Mouse (Mus musculus): Measurements from ENCODE around the gene Olfr126. TPM values are rescaled to one million over a fixed set of nuclear protein-coding genes. Genes with fewer than 3 reads are reported as not detected.

Olfr126 gene
- polyA plus RNA-seq (2012; ENCODE audit: insufficient read depth, insufficient read length, missing spikeins) = not detected in 2 replicates

DNA sequence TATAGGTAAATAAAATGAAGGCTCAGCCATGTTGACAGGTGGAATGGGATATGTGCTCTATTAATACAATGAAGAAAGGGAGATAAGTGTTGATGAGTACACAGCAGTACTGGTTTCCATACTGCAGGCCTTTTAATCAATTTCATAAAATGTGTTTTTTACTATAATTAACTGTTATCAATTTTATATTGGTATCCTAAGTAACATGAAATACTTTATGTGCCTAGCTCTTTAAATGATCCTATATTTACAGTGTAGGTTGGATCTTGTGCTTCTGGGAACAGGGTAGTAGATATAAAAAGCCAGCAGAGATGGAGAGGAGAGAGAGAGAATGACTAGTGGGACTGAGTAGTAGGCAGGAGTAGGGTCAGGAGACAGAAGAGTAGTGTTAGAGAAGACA, at the start of gene Olfr126:
Olfr126 (plus strand) TSS at position 301 of the 400 bp plus-strand sequence.
- TF ChIP-seq CTCF (IDR thresholded peaks at IDR 0.05; ENCODE audit: low read depth, low read length) (no peak), POLR2A (IDR thresholded peaks at IDR 0.05; ENCODE audit: borderline replicate concordance, low read depth, low read length) (no peak)
- no peak within 1 kb of the TSS for H3K4me3 ChIP-seq (ENCODE audit: insufficient read depth, low read length)
- H3K27ac ChIP-seq (ENCODE audit: insufficient read depth, low read depth, low read length) = no peak within 1 kb of the TSS
- H3K4me1 ChIP-seq (ENCODE audit: control insufficient read depth, insufficient read depth, low read length) = no peaks in the 10 kb centered on the region

DNA sequence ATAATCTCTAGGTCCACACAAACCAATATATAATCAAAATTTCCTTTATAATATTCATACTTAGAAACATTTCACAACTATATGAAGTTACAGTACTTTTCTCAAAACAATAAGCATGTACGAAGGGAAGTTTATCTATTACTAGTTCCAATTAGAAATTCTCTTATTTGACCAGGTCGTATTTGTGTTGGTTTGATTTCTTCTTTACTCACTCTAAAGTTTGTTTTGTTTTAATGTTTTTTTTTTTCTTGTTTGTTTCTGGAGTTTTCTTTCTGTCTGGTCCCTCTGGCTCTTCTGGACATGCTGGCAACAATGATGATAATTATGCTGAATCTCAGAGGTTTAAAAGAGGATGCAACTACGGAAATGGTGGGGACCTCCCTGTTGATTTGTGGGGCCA, 47.7 kb upstream of the Olfr126 start, which contains the start of gene Olfr124:
Olfr124 (plus strand) TSS at position 301 of the 400 bp plus-strand sequence.
- Histone ChIP-seq H3K4me3 (ENCODE audit: insufficient read depth, low read length) (no peak within 1 kb of the TSS), H3K4me1 (ENCODE audit: control insufficient read depth, insufficient read depth, low read length) (no peaks in the 10 kb centered on the region), H3K27ac (ENCODE audit: insufficient read depth, low read depth, low read length) (no peak within 1 kb of the TSS)
- TF ChIP-seq POLR2A (IDR thresholded peaks at IDR 0.05; ENCODE audit: borderline replicate concordance, low read depth, low read length) (no peak), CTCF (IDR thresholded peaks at IDR 0.05; ENCODE audit: low read depth, low read length) (no peak)

DNA sequence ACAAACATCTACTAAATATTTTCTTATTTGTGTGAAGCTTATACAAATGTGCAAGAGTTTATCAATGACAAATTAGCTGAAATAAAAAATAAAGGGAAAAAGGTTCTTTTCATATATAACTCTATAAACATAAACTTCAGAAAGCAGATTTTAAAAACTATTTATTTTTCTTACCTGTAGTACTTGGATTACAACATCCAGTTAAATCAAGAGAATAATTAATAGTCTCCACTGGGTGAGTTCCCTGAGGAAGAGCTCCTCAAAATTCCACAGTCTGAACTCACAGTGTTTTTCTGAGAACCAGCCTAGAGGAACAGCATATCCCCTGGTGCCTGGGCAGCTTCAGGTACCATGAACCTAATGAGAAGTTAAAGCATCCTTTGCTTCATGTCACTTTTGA, 14.6 kb upstream of the Olfr126 start, which contains the start of gene Olfr125:
Olfr125 (plus strand) TSS at position 301 of the 400 bp plus-strand sequence.
- Histone ChIP-seq H3K4me3 (ENCODE audit: insufficient read depth, low read length) (no peak within 1 kb of the TSS), H3K4me1 (ENCODE audit: control insufficient read depth, insufficient read depth, low read length) (no peaks in the 10 kb centered on the region), H3K27ac (ENCODE audit: insufficient read depth, low read depth, low read length) (no peak within 1 kb of the TSS)
- TF ChIP-seq CTCF (IDR thresholded peaks at IDR 0.05; ENCODE audit: low read depth, low read length) (no peak), POLR2A (IDR thresholded peaks at IDR 0.05; ENCODE audit: borderline replicate concordance, low read depth, low read length) (no peak)

DNA sequence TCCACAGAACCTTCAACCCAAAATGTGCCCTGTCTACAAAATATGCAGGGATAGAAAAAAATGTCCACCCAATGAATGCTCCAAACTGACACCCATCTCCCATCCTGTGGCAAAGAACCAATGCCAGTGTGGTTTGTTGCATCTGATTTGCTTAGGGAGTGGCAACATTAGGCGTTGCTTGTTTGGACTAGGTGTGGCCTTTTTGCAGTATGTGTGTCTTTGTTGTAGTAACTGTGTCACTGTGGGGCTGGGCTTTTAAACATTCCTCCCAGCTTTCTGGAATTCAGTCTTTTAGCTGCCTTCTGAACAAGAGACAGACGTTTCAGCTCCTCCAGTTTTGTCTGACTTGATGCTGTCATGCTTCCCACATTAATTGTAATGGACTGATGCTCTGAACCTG, 16.6 kb downstream of the Olfr126 start:
- Histone ChIP-seq H3K27ac (ENCODE audit: insufficient read depth, low read depth, low read length) (no peak overlapping the region), H3K4me1 (ENCODE audit: control insufficient read depth, insufficient read depth, low read length) (no peaks in the 10 kb centered on the region), H3K4me3 (ENCODE audit: insufficient read depth, low read length) (no peak overlapping the region)
- TF ChIP-seq CTCF (IDR thresholded peaks at IDR 0.05; ENCODE audit: low read depth, low read length) (no peak), POLR2A (IDR thresholded peaks at IDR 0.05; ENCODE audit: borderline replicate concordance, low read depth, low read length) (no peak)

DNA sequence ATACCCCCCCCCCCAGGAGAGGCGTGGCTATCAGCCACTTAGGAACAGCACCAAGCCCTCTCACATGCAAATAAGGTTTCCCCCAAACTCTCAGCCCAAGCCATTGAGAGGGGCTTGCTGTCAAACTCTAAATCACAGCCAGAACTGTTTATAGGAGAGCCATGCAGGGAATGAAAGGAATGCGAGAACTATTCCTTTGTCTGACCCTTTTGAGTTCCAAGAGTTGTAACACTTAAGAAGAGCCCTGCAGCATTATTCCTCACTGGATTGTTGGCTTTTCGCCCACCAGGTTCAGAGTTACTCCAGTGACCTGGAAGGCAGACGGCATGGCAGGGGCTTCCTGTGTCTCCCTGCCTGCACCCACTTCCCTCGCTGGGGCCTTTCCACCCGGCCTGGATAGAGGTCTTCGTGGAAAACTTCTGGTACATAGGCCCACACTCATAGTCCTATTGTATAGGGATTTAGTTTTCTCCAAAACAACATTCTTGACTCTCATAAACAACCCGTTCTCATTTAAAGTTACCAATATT, 22.5 kb downstream of the Olfr126 start:
- no peak for TF ChIP-seq POLR2A (IDR thresholded peaks at IDR 0.05; ENCODE audit: borderline replicate concordance, low read depth, low read length)
- no peak for TF ChIP-seq CTCF (IDR thresholded peaks at IDR 0.05; ENCODE audit: low read depth, low read length)
- Histone ChIP-seq H3K4me1 (ENCODE audit: control insufficient read depth, insufficient read depth, low read length) (no peaks in the 10 kb centered on the region), H3K4me3 (ENCODE audit: insufficient read depth, low read length) (no peak overlapping the region)

DNA sequence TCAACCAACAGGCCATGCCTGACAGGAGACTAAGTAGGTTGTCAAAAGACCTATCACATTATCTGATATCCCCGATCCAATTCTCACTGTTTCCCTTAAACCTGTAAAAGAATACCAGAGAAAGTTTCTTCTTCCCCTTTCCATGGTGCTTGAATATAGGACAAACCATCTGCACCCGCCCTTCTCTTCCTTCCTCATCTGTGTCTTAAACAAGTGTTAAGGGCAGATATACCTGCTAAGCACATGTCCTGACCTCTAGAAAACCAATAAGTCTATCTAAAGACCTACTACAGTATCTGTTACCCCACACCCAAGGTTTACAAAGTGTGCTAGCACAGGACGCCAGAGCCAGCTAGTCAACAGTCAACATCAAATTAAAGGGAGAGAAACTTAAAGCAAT, 26.5 kb downstream of the Olfr126 start:
- TF ChIP-seq CTCF (IDR thresholded peaks at IDR 0.05; ENCODE audit: low read depth, low read length) (no peak), POLR2A (IDR thresholded peaks at IDR 0.05; ENCODE audit: borderline replicate concordance, low read depth, low read length) (no peak)

More for the DNA sequence above, 22.5 kb downstream of the Olfr126 start:
- H3K27ac ChIP-seq (ENCODE audit: insufficient read depth, low read depth, low read length) = no peak overlapping the region

DNA sequence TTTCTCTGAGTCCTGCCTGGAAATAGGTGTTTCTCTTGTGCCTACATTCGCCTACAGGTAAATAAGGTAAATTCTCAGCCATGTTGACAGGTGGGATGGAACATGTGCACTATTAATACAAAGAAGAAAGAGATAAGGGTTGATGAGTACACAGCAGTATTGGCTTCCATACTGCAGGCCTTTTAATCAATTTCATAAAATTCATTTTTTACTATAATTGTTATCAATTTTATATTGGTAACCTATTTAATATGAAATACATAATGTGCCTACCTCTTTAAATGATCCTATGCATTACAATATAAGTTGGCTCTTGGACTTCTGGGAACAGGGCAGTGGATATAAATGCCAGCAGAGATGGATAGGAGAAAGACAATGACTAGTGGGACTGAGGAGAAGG, 52.9 kb downstream of the Olfr126 start, which contains the start of gene Olfr127:
Olfr127 (plus strand) TSS at position 301 of the 400 bp plus-strand sequence.
- no peaks in the 10 kb centered on the region for H3K4me1 ChIP-seq (ENCODE audit: control insufficient read depth, insufficient read depth, low read length)
- TF ChIP-seq POLR2A (IDR thresholded peaks at IDR 0.05; ENCODE audit: borderline replicate concordance, low read depth, low read length) (no peak), CTCF (IDR thresholded peaks at IDR 0.05; ENCODE audit: low read depth, low read length) (no peak)
- no peak within 1 kb of the TSS for H3K27ac ChIP-seq (ENCODE audit: insufficient read depth, low read depth, low read length)
- no peak within 1 kb of the TSS for H3K4me3 ChIP-seq (ENCODE audit: insufficient read depth, low read length)

More for the DNA sequence above, 26.5 kb downstream of the Olfr126 start:
- Histone ChIP-seq H3K4me1 (ENCODE audit: control insufficient read depth, insufficient read depth, low read length) (no peaks in the 10 kb centered on the region), H3K27ac (ENCODE audit: insufficient read depth, low read depth, low read length) (no peak overlapping the region), H3K4me3 (ENCODE audit: insufficient read depth, low read length) (no peak overlapping the region)

Other genes with a start within 250 kb of the Olfr126 start
- not detected in 2 replicates for gene Olfr115, start 220.4 kb upstream of the Olfr126 start, polyA plus RNA-seq (2012; ENCODE audit: insufficient read depth, insufficient read length, missing spikeins)
- not detected in 2 replicates for gene Olfr116, start 220.3 kb upstream of the Olfr126 start, polyA plus RNA-seq (2012; ENCODE audit: insufficient read depth, insufficient read length, missing spikeins)
- gene Olfr117, start 183.7 kb upstream of the Olfr126 start, polyA plus RNA-seq (2012; ENCODE audit: insufficient read depth, insufficient read length, missing spikeins) = 0.25 TPM in 1 of 2 replicates, not detected in the other
- not detected in 2 replicates for gene Olfr118, start 180.5 kb upstream of the Olfr126 start, polyA plus RNA-seq (2012; ENCODE audit: insufficient read depth, insufficient read length, missing spikeins)
- gene Olfr119, start 150.9 kb upstream of the Olfr126 start, polyA plus RNA-seq (2012; ENCODE audit: insufficient read depth, insufficient read length, missing spikeins) = not detected in 2 replicates
- not detected in 2 replicates for gene Olfr120, start 125.7 kb upstream of the Olfr126 start, polyA plus RNA-seq (2012; ENCODE audit: insufficient read depth, insufficient read length, missing spikeins)
- gene Olfr121, start 98.6 kb upstream of the Olfr126 start, polyA plus RNA-seq (2012; ENCODE audit: insufficient read depth, insufficient read length, missing spikeins) = not detected in 2 replicates
- gene Olfr122, start 78.9 kb upstream of the Olfr126 start, polyA plus RNA-seq (2012; ENCODE audit: insufficient read depth, insufficient read length, missing spikeins) = not detected in 2 replicates
- gene Olfr123, start 54.0 kb upstream of the Olfr126 start, polyA plus RNA-seq (2012; ENCODE audit: insufficient read depth, insufficient read length, missing spikeins) = not detected in 2 replicates
- gene Olfr124, start 47.6 kb upstream of the Olfr126 start, polyA plus RNA-seq (2012; ENCODE audit: insufficient read depth, insufficient read length, missing spikeins) = not detected in 2 replicates
- gene Olfr125, start 14.5 kb upstream of the Olfr126 start, polyA plus RNA-seq (2012; ENCODE audit: insufficient read depth, insufficient read length, missing spikeins) = not detected in 2 replicates
- gene Olfr127, start 53.0 kb downstream of the Olfr126 start, polyA plus RNA-seq (2012; ENCODE audit: insufficient read depth, insufficient read length, missing spikeins) = not detected in 2 replicates
- not detected in 2 replicates for gene Olfr128, start 73.1 kb downstream of the Olfr126 start, polyA plus RNA-seq (2012; ENCODE audit: insufficient read depth, insufficient read length, missing spikeins)
- gene Olfr761, start 105.6 kb downstream of the Olfr126 start, polyA plus RNA-seq (2012; ENCODE audit: insufficient read depth, insufficient read length, missing spikeins) = not detected in 2 replicates
- gene Olfr129, start 212.6 kb downstream of the Olfr126 start, polyA plus RNA-seq (2012; ENCODE audit: insufficient read depth, insufficient read length, missing spikeins) = not detected in 2 replicates
- gene Olfr130, start 216.4 kb downstream of the Olfr126 start, polyA plus RNA-seq (2012; ENCODE audit: insufficient read depth, insufficient read length, missing spikeins) = not detected in 2 replicates
- gene Olfr131, start 241.2 kb downstream of the Olfr126 start, polyA plus RNA-seq (2012; ENCODE audit: insufficient read depth, insufficient read length, missing spikeins) = not detected in 2 replicates